Mouse (Mus musculus): ENCODE measurements around the gene Srp68. TPM values are rescaled to one million over a fixed set of nuclear protein-coding genes. Genes with fewer than 3 reads are reported as not detected.

Srp68 gene
- polyA plus RNA-seq, 1 experiment from 2014 or later = 74.8 TPM

- WGBS = 84% methylated on average over 4 of the region's 4 CpGs
- ATAC-seq (ENCODE audit: insufficient number of reproducible peaks, low FRiP score) = no peak
- no peaks in the 10 kb centered on the region for H3K27me3 ChIP-seq (replicated peaks)
- no peak overlapping the region for H3K4me3 ChIP-seq
- no peak overlapping the region for H3K27ac ChIP-seq (ENCODE audit: poor library complexity, severe bottlenecking)
- no peaks in the 10 kb centered on the region for H3K9me3 ChIP-seq (replicated peaks)
- H3K4me1 ChIP-seq (replicated peaks) = no peaks in the 10 kb centered on the region
- H3K4me2 ChIP-seq = no peak overlapping the region
- H3K36me3 ChIP-seq = peaks cover 97% of the 10 kb centered on the region
- H3K9ac ChIP-seq = no peak overlapping the region
These were observed 8.2 kb downstream of the Srp68 start for GRCm38 (mm10) chr11:116265850-116266249.

GRCm38 (mm10) chr11:116265352-116265751 is 8.7 kb downstream of the Srp68 start:
- Histone ChIP-seq H3K36me3 (peaks cover 97% of the 10 kb centered on the region), H3K4me1 (replicated peaks) (no peaks in the 10 kb centered on the region), H3K9ac (peak overlapping the region; percentile 4; the same call in 1 of the 2 replicates), H3K9me3 (replicated peaks) (no peaks in the 10 kb centered on the region), H3K4me3 (no peak overlapping the region), H3K4me2 (no peak overlapping the region), H3K27ac (ENCODE audit: poor library complexity, severe bottlenecking) (no peak overlapping the region), H3K27me3 (replicated peaks) (no peaks in the 10 kb centered on the region)
- WGBS = 86% methylated on average over 11 of the region's 11 CpGs
- ATAC-seq (ENCODE audit: insufficient number of reproducible peaks, low FRiP score) = no peak

GRCm38 (mm10) chr11:116260259-116260658 is 13.8 kb downstream of the Srp68 start:
- Histone ChIP-seq H3K9ac (no peak overlapping the region), H3K9me3 (replicated peaks) (no peaks in the 10 kb centered on the region), H3K4me2 (no peak overlapping the region), H3K36me3 (peaks cover 96% of the 10 kb centered on the region), H3K4me3 (no peak overlapping the region), H3K27ac (ENCODE audit: poor library complexity, severe bottlenecking) (no peak overlapping the region), H3K4me1 (replicated peaks) (peaks cover 2% of the 10 kb centered on the region; the same call in 1 of the 2 replicates), H3K27me3 (replicated peaks) (no peaks in the 10 kb centered on the region)
- 89% methylated on average over 7 of the region's 7 CpGs for WGBS
- no peak for ATAC-seq (ENCODE audit: insufficient number of reproducible peaks, low FRiP score)

GRCm38 (mm10) chr11:116259461-116259860 is 14.6 kb downstream of the Srp68 start:
- Histone ChIP-seq H3K36me3 (peaks cover 99% of the 10 kb centered on the region), H3K4me2 (no peak overlapping the region), H3K4me3 (no peak overlapping the region), H3K27me3 (replicated peaks) (no peaks in the 10 kb centered on the region), H3K4me1 (replicated peaks) (peaks cover 7% of the 10 kb centered on the region; the same call in 1 of the 2 replicates), H3K9me3 (replicated peaks) (no peaks in the 10 kb centered on the region), H3K9ac (no peak overlapping the region), H3K27ac (ENCODE audit: poor library complexity, severe bottlenecking) (no peak overlapping the region)
- no peak for ATAC-seq (ENCODE audit: insufficient number of reproducible peaks, low FRiP score)
- 89% methylated on average over 8 of the region's 8 CpGs for WGBS

- Histone ChIP-seq H3K36me3 (peaks cover 99% of the 10 kb centered on the region), H3K27ac (ENCODE audit: poor library complexity, severe bottlenecking) (no peak overlapping the region), H3K4me1 (replicated peaks) (peaks cover 19% of the 10 kb centered on the region), H3K4me3 (no peak overlapping the region), H3K9ac (no peak overlapping the region), H3K4me2 (no peak overlapping the region), H3K9me3 (replicated peaks) (no peaks in the 10 kb centered on the region), H3K27me3 (replicated peaks) (no peaks in the 10 kb centered on the region)
- 81% methylated on average over 9 of the region's 9 CpGs for WGBS
- ATAC-seq (ENCODE audit: insufficient number of reproducible peaks, low FRiP score) = no peak
These were observed 17.9 kb downstream of the Srp68 start for GRCm38 (mm10) chr11:116255982-116256675.

GRCm38 (mm10) chr11:116255090-116255981 is 18.7 kb downstream of the Srp68 start:
- WGBS = 85% methylated on average over 22 of the region's 22 CpGs
- peaks cover 25% of the 10 kb centered on the region for H3K4me1 ChIP-seq (replicated peaks)

GRCm38 (mm10) chr11:116254627-116255026 is 19.4 kb downstream of the Srp68 start:
- H3K27ac ChIP-seq (ENCODE audit: poor library complexity, severe bottlenecking) = no peak overlapping the region
- WGBS = 81% methylated on average over 9 of the region's 9 CpGs
- H3K9me3 ChIP-seq (replicated peaks) = no peaks in the 10 kb centered on the region
- H3K4me2 ChIP-seq = no peak overlapping the region
- ATAC-seq (ENCODE audit: insufficient number of reproducible peaks, low FRiP score) = no peak
- no peak overlapping the region for H3K9ac ChIP-seq
- no peak overlapping the region for H3K4me3 ChIP-seq
- H3K4me1 ChIP-seq (replicated peaks) = peaks cover 25% of the 10 kb centered on the region
- H3K27me3 ChIP-seq (replicated peaks) = no peaks in the 10 kb centered on the region
- peaks cover 99% of the 10 kb centered on the region for H3K36me3 ChIP-seq

More at GRCm38 (mm10) chr11:116255090-116255981, 18.7 kb downstream of the Srp68 start:
- ATAC-seq (ENCODE audit: insufficient number of reproducible peaks, low FRiP score) = no peak
- no peak overlapping the region for H3K4me2 ChIP-seq
- no peaks in the 10 kb centered on the region for H3K27me3 ChIP-seq (replicated peaks)
- H3K9me3 ChIP-seq (replicated peaks) = no peaks in the 10 kb centered on the region
- no peak overlapping the region for H3K27ac ChIP-seq (ENCODE audit: poor library complexity, severe bottlenecking)
- no peak overlapping the region for H3K9ac ChIP-seq
- H3K36me3 ChIP-seq = peaks cover 99% of the 10 kb centered on the region
- no peak overlapping the region for H3K4me3 ChIP-seq

- 86% methylated on average over 3 of the region's 3 CpGs for WGBS
- no peak for ATAC-seq (ENCODE audit: insufficient number of reproducible peaks, low FRiP score)
- Histone ChIP-seq H3K4me3 (no peak overlapping the region), H3K27ac (ENCODE audit: poor library complexity, severe bottlenecking) (no peak overlapping the region), H3K27me3 (replicated peaks) (no peaks in the 10 kb centered on the region), H3K4me1 (replicated peaks) (peaks cover 25% of the 10 kb centered on the region), H3K9me3 (replicated peaks) (no peaks in the 10 kb centered on the region), H3K9ac (no peak overlapping the region), H3K4me2 (no peak overlapping the region), H3K36me3 (peaks cover 99% of the 10 kb centered on the region)
These were observed 20.9 kb downstream of the Srp68 start for GRCm38 (mm10) chr11:116253076-116253600.

GRCm38 (mm10) chr11:116250898-116251297 is 23.1 kb downstream of the Srp68 start:
- Histone ChIP-seq H3K4me2 (no peak overlapping the region), H3K4me1 (replicated peaks) (peaks cover 25% of the 10 kb centered on the region), H3K9me3 (replicated peaks) (no peaks in the 10 kb centered on the region), H3K4me3 (no peak overlapping the region), H3K36me3 (peaks cover 99% of the 10 kb centered on the region), H3K27me3 (replicated peaks) (no peaks in the 10 kb centered on the region), H3K27ac (ENCODE audit: poor library complexity, severe bottlenecking) (peak overlapping the region; percentile 10; the same call in 1 of the 2 replicates), H3K9ac (no peak overlapping the region)
- no peak for ATAC-seq (ENCODE audit: insufficient number of reproducible peaks, low FRiP score)
- 63% methylated on average over 8 of the region's 8 CpGs for WGBS

GRCm38 (mm10) chr11:116247502-116248222 is 26.4 kb downstream of the Srp68 start:
- WGBS = 86% methylated on average over 14 of the region's 14 CpGs
- no peak for ATAC-seq (ENCODE audit: insufficient number of reproducible peaks, low FRiP score)
- H3K4me1 ChIP-seq (replicated peaks) = peaks cover 18% of the 10 kb centered on the region
- H3K4me3 ChIP-seq = no peak overlapping the region
- H3K27me3 ChIP-seq (replicated peaks) = no peaks in the 10 kb centered on the region
- H3K9me3 ChIP-seq (replicated peaks) = no peaks in the 10 kb centered on the region
- H3K9ac ChIP-seq = no peak overlapping the region
- H3K36me3 ChIP-seq = peaks cover 99% of the 10 kb centered on the region
- H3K27ac ChIP-seq (ENCODE audit: poor library complexity, severe bottlenecking) = no peak overlapping the region
- H3K4me2 ChIP-seq = no peak overlapping the region

Data from heart, embryonic 12.5 days (tissue).